Mouse (Mus musculus) brain, embryonic 14.5 days (tissue): ENCODE measurements around the gene Kcnk16.

ENCODE experiments used
- CTCF ChIP-seq: fragments of 200-500 bp; IDR thresholded peaks from 2 replicates; pipeline ENCODE4 v1.5.1; 2012; ENCODE audit warnings: inconsistent platforms, mild to moderate bottlenecking, moderate library complexity, borderline replicate concordance; ENCODE audit not compliant: insufficient read depth, insufficient read length; ENCODE audit errors: extremely low read depth
- POLR2A ChIP-seq: fragments of 200-500 bp; IDR thresholded peaks from 2 replicates; pipeline ENCODE4 v1.6.1; 2012; ENCODE audit warnings: mild to moderate bottlenecking, inconsistent platforms, borderline replicate concordance; ENCODE audit not compliant: poor library complexity, insufficient read depth, insufficient read length, severe bottlenecking; ENCODE audit errors: extremely low read depth

DNA sequence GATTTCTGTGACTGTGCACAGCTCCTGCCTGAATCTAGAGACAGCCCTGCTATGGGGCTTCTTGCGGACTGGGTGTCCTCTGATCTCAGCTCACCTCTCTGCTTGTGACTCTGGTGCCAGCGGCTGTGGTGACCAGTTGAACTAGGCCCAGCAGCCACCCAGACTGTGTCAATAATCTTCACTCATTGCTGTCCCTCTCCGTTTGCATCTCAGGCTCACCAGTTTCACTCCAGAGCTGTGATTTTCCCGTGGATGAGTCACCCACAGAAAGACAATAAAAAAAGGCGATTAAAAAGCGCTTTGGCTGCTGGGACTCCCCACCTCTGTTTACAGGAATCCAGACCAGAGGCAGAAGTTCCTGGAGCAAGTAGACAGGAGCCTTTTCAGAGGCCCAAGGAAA is 39.6 kb downstream of the Kcnk16 start:
- TF ChIP-seq POLR2A (no peak), CTCF (no peak)
